Mouse (Mus musculus): Measurements from ENCODE around the gene Gpnmb.

Gpnmb gene
- long read RNA-seq, experiment 1, transcript Gpnmb-201 (11 exons, 3,701 nt) = major isoform, 8 of 15 reads
- long read RNA-seq, experiment 1, partial matches to known transcripts = 4 of 15 reads
- long read RNA-seq, experiment 1, other reads (novel, unspliced or antisense) = 1 of 15 reads
- long read RNA-seq, experiment 2, partial matches to known transcripts = 0 of 3 reads
- long read RNA-seq, experiment 2, other reads (novel, unspliced or antisense) = 1 of 3 reads

GRCm38 (mm10) chr6:49036275-49037267 is at the start of gene Gpnmb:
Gpnmb (plus strand) TSS chr6:49036546.
- intact Hi-C loops (cut with DNase I) = loop anchor here (1.0 kb wide), 1 partner anchor 18 kb away; no protein-coding TSS in a partner anchor

DNA sequence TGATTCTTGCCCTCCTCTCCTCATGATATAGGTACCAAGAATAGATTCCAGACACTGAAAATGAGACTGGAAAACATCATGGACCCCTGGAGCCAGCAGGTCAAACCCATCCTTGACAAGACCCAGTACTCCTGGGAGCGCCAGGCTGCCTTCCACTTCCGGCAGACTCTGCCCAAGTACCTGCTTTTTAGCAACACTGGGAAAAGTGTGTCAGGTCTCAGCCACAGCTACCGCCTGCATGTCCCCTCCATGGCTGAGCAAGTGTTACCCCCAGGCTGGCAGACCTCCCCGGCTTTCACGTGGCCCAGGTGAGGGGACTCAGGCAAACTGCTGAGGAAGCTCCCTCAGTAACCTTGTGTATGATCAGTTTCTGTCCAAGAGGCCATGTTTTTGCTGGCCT is 46.4 kb upstream of the Gpnmb start:
- intact Hi-C loops (cut with DNase I) = no loop called here

GRCm38 (mm10) chr6:48991991-48992390 is 44.4 kb upstream of the Gpnmb start:
- intact Hi-C loops (cut with DNase I) = no loop called here

GRCm38 (mm10) chr6:48998186-48998585 is 38.2 kb upstream of the Gpnmb start:
- intact Hi-C loops (cut with DNase I) = no loop called here

DNA sequence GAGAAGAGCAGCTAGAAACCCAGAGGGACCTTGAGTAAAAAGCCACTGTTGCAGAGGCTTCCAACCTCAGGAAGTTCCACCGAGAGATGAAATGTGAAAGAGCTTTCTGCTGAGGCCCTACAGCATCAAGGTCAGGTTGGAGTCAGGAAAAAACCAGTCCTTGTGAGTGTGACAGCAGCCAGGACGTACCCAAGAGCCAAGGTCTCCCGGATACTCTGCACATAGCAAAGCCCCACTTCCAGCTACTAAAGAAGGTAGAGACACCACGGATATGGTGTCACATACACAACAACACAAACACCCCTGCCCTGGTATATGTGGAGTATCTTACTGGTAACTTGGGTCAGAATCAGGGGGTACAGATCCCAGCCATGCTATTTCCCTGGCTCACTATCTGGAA is 37.5 kb upstream of the Gpnmb start:
- intact Hi-C loops (cut with DNase I) = no loop called here

- intact Hi-C loops (cut with DNase I) = no loop called here
These were observed 33.0 kb upstream of the Gpnmb start for GRCm38 (mm10) chr6:49003381-49003780.

DNA sequence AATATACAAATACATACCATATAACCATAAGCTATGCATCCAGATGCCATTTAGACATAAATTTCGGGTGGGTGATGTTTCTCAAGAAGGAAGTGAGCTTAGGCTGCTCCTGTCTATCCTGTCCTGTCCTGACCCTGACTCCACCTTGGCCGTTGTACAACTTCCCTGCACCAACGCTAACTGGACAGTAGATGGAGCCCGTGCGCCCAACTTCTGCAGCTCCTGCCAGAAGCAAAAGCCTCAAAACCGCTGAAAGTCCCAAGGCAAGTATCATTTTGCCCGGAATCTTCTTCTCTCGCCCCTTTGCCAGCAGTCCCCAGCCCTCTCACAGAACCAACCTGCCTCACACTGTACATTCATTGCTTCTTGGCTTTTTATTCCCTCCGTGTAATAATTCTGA is 28.4 kb upstream of the Gpnmb start:
- intact Hi-C loops (cut with DNase I) = no loop called here

DNA sequence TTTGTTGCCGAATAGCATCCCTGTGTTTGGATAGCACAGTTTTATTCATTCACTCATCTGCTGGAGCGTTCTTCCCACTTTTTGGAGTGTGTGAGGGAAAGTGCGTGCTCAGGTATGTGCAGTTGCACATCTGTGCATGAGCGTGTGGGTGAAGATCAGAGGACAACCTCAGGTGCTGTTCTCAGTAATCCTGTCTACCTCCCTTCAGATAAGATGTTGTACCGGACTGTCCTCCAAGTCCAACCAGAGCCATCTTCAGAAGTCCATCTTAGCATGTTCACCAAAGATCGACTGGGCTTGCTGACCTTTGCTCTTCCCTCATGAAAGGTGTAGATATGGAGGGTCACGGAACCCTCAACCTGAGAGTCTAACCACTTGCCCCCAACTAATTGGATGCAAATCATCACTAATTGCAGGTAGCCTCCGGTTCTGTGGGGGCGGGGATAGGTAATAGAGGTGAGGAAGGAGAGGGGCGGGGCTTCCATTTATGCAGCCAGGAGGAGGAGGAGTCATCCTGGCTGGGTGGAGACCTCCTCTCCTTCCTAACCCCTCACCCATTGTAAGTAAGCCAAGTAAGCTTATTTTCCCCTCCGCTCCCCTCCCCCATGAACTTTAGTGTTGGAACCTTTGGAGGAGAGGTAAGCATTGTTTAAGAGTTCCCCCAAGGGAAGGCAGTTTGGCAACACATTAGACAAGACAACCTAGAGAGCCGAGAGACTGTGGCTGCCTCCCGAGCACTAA is 27.8 kb upstream of the Gpnmb start:
- intact Hi-C loops (cut with DNase I) = no loop called here

DNA sequence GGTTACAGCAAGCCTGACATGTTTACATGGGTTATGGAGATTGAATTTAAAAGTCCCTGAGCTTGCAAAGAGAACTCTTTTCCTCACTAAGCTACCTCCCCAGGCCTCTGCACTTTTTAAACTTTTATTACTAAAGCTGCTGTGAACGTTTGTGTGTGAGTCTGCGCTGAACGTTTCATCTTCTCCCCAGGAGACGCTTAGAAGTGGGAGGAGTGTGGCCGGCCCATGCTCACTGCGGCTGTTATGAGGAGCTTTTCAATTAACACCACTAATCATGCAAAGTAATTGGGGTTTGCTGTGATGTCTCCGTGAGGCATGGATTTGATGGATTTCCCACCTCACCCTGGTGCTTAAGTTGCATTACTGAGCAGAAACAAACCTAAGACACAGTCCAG is 27.2 kb upstream of the Gpnmb start:
- intact Hi-C loops (cut with DNase I) = no loop called here

GRCm38 (mm10) chr6:49009665-49010064 is 26.7 kb upstream of the Gpnmb start:
- intact Hi-C loops (cut with DNase I) = no loop called here

DNA sequence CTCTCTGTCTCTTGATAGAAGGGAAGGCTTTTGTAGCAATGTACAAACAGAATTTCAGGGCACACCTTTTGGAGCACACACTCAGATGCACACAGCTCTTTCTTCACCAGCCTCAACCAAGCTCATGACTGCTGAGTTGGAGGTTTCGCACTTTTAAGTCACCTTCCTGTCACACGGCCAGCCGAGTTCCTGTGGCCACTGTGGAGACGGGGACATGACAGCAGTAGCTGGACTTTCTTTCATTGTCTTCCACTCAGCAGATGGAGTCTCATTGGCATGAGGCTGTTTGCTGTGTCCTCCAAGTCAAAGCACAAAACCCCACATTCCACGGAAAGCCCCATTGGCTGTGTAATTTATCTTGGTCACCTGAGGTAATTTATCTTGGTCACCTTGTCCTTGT is 25.2 kb upstream of the Gpnmb start:
- intact Hi-C loops (cut with DNase I) = no loop called here

GRCm38 (mm10) chr6:49013023-49013422 is 23.3 kb upstream of the Gpnmb start:
- intact Hi-C loops (cut with DNase I) = no loop called here

- intact Hi-C loops (cut with DNase I) = no loop called here
These were observed 22.9 kb upstream of the Gpnmb start for GRCm38 (mm10) chr6:49013458-49013857.

GRCm38 (mm10) chr6:49017150-49017549 is 19.2 kb upstream of the Gpnmb start:
- intact Hi-C loops (cut with DNase I) = no loop called here

GRCm38 (mm10) chr6:49019341-49019740 is 17.0 kb upstream of the Gpnmb start:
- intact Hi-C loops (cut with DNase I) = no loop called here

- intact Hi-C loops (cut with DNase I) = no loop called here
These were observed 15.0 kb upstream of the Gpnmb start for GRCm38 (mm10) chr6:49021141-49022012.

- intact Hi-C loops (cut with DNase I) = no loop called here
These were observed 14.0 kb upstream of the Gpnmb start for GRCm38 (mm10) chr6:49022384-49022783.

GRCm38 (mm10) chr6:49023315-49023714 is 13.0 kb upstream of the Gpnmb start:
- intact Hi-C loops (cut with DNase I) = no loop called here

DNA sequence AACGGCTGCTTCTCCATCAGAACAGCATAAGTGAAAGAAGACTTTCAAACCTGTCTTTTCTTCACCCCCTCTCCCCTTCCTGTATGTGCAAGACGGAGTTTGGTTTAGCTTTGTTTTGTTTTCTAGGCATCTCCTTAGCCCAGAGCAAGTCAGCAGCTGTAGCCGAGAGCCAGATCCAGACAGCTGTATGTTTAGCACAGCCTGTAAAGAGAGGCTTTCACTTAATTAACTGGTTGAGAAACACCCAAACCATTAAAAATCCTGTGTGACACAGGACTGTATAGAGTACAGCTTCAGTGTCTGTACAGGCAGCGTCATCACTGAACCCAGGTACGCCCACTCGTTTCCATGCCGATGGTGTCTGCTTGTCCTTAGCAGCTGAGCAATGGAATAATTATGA is 11.1 kb upstream of the Gpnmb start:
- intact Hi-C loops (cut with DNase I) = no loop called here

DNA sequence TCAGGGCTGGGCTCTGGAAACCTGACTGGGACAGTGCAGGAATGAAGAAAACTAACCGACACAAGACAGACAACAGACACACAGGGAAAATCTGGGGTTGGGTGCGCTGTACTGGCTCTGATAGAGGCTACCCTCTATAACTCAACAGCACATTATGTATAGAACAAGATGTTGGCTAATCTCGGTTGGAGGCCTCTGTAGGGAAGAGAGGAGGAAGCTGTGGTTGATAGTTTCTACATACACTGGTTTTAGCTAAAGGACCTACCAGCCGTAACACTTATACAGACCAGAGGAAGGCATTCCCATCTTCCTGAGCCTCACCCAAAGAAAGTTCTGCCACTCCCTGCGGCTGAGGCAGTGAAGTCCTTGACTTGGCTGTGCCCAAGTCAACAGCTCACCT is 9.8 kb upstream of the Gpnmb start:
- intact Hi-C loops (cut with DNase I) = no loop called here

GRCm38 (mm10) chr6:49028019-49028418 is 8.3 kb upstream of the Gpnmb start:
- intact Hi-C loops (cut with DNase I) = no loop called here

Measured in adrenal gland (tissue).